Mouse (Mus musculus): Measurements from ENCODE around the gene Tmem211.

The Tmem211 gene

GRCm38 (mm10) chr5:113212156-113212835 lies 14.4 kb upstream of the Tmem211 start:
- no peak for DNase-seq (ENCODE audit: low spot score in 2 of 2)

- DNase-seq (ENCODE audit: low spot score in 2 of 2): no peak
These were observed 12.7 kb upstream of the Tmem211 start for GRCm38 (mm10) chr5:113214041-113214440.

DNA sequence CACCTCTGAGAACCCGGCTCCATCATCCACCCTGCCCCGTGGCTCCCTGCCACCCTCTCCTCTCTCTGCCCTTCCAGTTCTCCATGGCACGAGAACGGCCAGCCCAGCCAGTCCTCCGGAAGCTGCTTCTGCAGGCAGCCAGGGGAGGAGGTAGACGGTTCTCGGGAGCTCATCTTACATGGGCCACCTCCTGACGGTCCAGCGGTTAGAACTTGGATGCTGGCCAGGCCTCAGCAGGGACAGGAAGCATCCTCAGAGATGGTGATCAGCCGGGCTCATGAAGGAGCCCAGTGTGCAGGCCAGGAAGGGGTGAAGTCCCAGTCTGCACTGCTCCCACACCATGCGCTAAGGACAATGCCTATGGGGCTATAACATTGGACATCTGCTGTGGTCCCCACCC lies 12.3 kb upstream of the Tmem211 start:
- DNase-seq (ENCODE audit: low spot score in 2 of 2): no peak

DNA sequence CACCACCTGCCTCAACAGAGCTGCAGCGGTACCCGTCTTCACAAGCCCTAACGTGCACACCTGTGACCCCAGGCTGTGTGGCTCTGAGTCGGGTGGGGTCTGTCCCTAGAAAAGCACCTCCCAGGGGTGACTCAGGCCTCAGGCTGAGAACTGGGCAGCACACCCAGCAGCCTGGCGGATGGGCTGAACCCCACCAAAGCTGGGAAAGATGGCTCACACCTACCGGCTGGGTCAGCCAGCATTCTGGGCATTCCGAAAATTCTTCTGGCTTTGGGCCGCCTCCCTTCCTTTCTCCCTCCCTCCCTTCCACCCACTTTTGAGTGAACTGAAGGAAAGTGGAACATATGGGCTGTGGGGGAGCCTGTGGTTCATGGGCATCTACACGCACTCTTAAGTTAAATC lies 11.1 kb upstream of the Tmem211 start:
- DNase-seq (ENCODE audit: low spot score in 2 of 2): no peak

GRCm38 (mm10) chr5:113216328-113216960 lies 10.3 kb upstream of the Tmem211 start:
- no peak for DNase-seq (ENCODE audit: low spot score in 2 of 2)

GRCm38 (mm10) chr5:113217076-113217475 lies 9.6 kb upstream of the Tmem211 start:
- no peak for DNase-seq (ENCODE audit: low spot score in 2 of 2)

DNA sequence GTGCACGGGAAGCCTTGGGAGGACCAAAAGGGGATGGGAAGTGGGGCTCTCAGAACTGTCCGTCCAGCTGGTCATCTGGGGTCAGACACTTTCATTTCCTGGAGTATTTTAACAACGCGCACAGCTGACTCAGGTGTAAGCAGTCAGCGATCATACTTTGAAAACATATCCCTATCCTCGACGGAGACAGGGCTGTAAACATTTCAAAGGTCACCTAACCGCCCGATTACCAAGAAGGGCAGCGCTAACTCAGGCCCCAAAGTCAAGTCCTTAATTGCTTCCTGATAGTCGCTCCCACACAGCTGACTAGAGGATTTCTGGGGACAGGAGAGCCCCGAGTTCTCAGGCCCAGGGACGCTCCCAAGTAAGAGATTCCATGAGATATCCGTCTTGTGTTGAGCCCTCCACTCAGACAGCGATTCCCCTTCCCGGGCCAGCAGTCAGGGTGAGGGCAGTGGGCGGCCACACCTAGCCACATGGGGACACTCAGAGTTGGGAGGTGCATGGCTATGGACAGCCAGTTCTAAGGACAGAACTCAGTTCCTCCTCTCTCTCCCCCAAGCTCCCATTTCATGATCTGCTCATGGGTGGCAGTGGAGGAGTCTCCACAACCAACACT lies 8.0 kb upstream of the Tmem211 start:
- no peak for DNase-seq (ENCODE audit: low spot score in 2 of 2)

DNA sequence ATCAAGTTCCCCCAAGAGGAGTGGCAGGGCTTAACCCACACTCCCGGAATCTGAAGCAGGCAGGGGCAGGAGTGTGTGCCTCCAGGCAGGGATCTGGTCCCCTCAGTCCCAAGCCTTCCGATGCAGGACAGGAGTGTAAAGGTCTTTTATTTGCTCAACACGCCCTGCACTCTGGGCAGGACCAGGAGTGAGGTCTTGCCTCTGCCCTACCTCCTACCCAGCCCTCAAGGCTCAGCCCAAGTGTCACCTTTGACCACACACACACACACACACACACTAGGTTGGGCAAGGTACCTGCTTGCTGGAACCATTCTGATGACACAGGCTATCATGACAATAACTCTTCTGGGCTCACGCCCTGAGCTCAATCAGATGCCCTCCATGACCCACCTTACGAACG lies 7.3 kb upstream of the Tmem211 start:
- DNase-seq (ENCODE audit: low spot score in 2 of 2): no peak

DNA sequence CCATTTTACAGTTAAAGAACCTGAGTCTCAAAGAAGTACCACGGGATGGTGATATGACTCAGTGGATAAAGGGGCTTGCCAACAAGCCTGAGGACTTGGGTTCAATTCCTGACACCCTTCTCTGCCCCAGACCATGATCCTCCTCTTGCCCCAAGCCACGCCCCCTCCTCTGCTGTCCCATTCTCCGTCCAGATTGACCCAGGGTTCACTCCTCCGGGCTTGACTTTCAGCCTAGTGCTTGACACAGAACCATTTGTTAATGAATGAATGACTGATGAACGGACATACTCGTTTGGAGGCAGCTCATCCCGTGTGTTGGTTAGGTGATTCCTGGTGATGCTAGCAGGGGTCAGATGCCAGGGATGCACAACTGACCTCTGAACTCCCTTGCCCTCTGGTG lies 6.8 kb upstream of the Tmem211 start:
- DNase-seq (ENCODE audit: low spot score in 2 of 2): no peak

DNA sequence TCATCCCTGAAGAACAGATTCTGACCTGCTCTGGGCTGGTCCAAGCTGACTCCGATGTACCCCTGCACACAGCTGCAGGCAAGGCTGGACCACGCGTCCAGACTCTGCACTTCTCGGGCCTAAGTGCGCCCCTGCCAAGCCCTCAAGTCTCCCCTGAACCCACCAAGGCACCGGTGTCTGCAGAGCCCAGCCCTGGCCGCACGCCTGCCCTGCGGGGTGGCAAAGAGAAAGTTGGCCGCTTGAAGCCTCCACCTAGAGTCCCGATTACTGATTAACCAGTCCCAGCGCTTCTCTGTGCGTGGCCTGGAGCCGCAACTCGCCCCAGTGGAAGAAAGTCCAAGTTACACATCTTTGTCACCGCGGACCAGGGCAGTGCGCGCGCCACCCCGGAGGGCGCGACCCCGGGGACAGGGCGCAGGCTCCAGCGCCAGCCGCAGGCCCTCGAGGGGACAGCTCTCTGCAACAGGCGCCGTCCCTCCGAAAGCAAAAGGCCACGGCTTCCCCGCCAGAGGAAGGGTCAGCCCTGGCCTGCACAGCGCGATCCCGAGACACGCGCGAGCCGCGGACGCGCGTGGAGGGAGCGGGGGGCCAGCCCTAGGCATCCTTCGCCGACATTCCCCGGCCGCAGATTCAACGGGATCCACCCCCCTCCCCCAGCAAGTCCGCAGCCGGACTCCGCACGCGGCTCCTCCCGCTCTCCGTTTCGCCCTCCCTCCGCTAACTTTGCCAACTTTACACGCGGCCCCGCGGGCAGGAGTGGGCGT lies 6.1 kb upstream of the Tmem211 start:
- no peak for DNase-seq (ENCODE audit: low spot score in 2 of 2)

GRCm38 (mm10) chr5:113221147-113221865 lies 5.4 kb upstream of the Tmem211 start, which contains the start of gene 2900026A02Rik:
Gene 2900026A02Rik, minus strand, starts transcription at chr5:113221236.
- DNase-seq (ENCODE audit: low spot score in 2 of 2): peak; percentile 27 to 71

- no peak for DNase-seq (ENCODE audit: low spot score in 2 of 2)
These were observed 2.8 kb upstream of the Tmem211 start for GRCm38 (mm10) chr5:113223888-113224287.

DNA sequence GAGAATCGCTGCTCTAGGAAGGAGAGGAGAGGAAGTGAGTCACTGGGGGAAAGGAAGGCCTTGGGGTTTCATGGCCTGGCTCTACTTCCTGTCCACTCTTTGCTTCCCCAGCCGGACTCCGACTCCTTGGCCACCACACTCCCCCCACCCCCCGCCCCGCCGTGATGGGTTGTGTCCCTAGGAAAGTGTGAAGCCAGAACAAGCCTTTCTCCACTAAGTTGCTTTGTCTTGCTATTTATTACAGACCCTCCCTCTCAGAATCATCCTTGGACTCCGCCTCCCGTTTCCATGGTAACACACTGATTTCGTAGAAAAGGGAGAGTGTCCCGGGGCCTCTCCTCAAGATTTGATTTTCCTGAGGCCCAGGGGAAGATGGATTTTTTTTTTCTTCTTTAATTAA lies 1.4 kb upstream of the Tmem211 start:
- DNase-seq (ENCODE audit: low spot score in 2 of 2): no peak

GRCm38 (mm10) chr5:113225686-113226435 lies 848 bp upstream of the Tmem211 start:
- DNase-seq (ENCODE audit: low spot score in 2 of 2): no peak

GRCm38 (mm10) chr5:113230196-113230595 lies 3.5 kb downstream of the Tmem211 start:
- DNase-seq (ENCODE audit: low spot score in 2 of 2): no peak

- no peak for DNase-seq (ENCODE audit: low spot score in 2 of 2)
These were observed 22.7 kb downstream of the Tmem211 start for GRCm38 (mm10) chr5:113249263-113249930.

DNA sequence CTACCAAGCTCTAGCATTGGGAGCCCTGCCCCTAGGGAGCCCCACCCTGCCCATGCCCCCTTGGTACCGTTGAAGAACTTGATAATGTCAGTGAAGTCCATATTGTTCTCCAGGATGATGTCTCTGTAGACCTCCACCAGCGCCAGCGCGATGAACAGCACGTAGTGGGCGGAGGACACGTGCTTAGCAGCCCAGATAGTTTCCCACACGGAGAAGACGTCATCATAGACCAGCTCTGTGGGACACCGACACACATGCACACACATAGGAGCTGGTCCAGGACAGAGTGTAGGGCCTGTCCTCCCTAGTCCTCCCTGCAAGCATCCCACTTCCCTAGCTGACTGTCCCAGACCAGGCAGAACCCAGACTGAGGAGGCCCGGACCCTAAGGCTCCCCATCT lies 24.1 kb downstream of the Tmem211 start:
- no peak for DNase-seq (ENCODE audit: low spot score in 2 of 2)

DNA sequence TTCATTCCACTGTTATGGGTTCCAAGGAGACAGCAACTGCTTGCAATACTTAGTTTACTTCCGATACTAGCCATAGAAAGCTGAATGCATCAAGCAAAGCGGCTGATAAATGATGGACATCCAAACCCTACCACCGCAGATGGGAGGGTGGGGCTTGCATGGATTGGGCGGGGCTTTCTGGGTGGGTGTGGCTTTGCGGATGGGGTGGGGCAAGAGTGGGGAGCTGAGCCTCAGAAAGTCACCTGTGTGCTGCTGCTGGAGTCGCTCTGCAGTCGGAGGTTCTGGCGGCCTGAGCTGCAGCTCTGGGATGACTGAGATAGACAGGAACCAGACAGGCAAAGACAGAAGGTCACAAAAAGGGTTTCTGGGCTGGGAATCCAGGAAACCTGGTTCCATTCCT lies 38.9 kb downstream of the Tmem211 start:
- DNase-seq (ENCODE audit: low spot score in 2 of 2): no peak

GRCm38 (mm10) chr5:113268246-113268645 lies 41.5 kb downstream of the Tmem211 start:
- DNase-seq (ENCODE audit: low spot score in 2 of 2): no peak

DNA sequence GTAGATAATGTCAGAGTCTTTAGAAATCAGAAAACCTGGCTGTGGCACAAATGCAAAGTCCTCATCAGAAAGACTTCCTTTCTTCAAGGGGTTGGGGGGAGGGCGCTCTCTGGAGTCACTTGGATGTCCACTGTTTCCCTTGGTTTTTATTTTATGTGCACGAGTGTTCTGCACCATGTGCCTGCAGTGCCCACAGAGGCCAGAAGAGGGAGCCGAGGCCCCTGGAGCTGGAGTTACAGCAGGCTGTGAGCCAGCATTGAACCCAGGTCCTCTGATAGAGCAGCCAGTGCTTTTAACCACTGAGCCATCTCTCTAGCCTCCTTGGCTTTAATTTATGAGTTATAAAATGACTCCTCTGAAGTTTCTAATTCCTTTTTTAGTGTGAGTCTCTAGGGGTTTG lies 43.3 kb downstream of the Tmem211 start:
- DNase-seq (ENCODE audit: low spot score in 2 of 2): no peak
